Mouse (Mus musculus) forebrain, embryonic 16.5 days (tissue): ENCODE measurements around the gene Necab2. TPM values are rescaled to one million over a fixed set of nuclear protein-coding genes. Genes with fewer than 3 reads are reported as not detected.

ENCODE experiments used
- ATAC-seq: fragments of 200-750 bp; cut with Nextera tagmentation; 2 replicates; pipeline ENCODE4 v1.8.0; 2017; ENCODE audit warnings: mild to moderate bottlenecking, moderate library complexity
- H3K27ac ChIP-seq: fragments of 300-500 bp; sonication (generic); 2 replicates; pipeline ENCODE4 v1.5.1; 2014; ENCODE audit warnings: low read length, control low read depth
- H3K27me3 ChIP-seq: fragments of 300-500 bp; sonication (generic); replicated peaks from 2 replicates; pipeline ENCODE4 v1.6.1; 2014; ENCODE audit warnings: low read length; ENCODE audit not compliant: control insufficient read depth, insufficient read depth
- H3K36me3 ChIP-seq: fragments of 300-500 bp; sonication (generic); 2 replicates; pipeline ENCODE4 v1.6.1; 2014; ENCODE audit not compliant: control insufficient read depth, insufficient read depth
- H3K4me1 ChIP-seq: fragments of 300-500 bp; sonication (generic); replicated peaks from 2 replicates; pipeline ENCODE4 v1.6.1; 2014; ENCODE audit warnings: low read length; ENCODE audit not compliant: control insufficient read depth, insufficient read depth
- H3K4me2 ChIP-seq: fragments of 300-500 bp; sonication (generic); 2 replicates; pipeline ENCODE4 v1.6.1; 2014; ENCODE audit warnings: mild to moderate bottlenecking, low read length, control low read depth
- H3K4me3 ChIP-seq: fragments of 300-500 bp; sonication (generic); replicated peaks from 2 replicates; pipeline ENCODE4 v1.5.1; 2014; ENCODE audit warnings: mild to moderate bottlenecking, low read length, control low read depth
- H3K9ac ChIP-seq: fragments of 300-500 bp; sonication (generic); replicated peaks from 2 replicates; pipeline ENCODE4 v1.6.1; 2014; ENCODE audit warnings: low read depth, low read length, control low read depth
- H3K9me3 ChIP-seq: fragments of 300-500 bp; sonication (generic); 2 replicates; pipeline ENCODE4 v1.6.1; 2016; ENCODE audit warnings: low read length; ENCODE audit not compliant: control insufficient read depth
- WGBS: fragments of 180-500 bp; shearing (Covaris S2); extraction: QIAGEN DNeasy Blood & Tissue Kit; methylation state at CpG from one replicate; pipeline ENCODE4 v1.1.7; 2014; 5-methylcytosine and 5-hydroxymethylcytosine counted together
- polyA plus RNA-seq: library from polyadenylated mRNA; unstranded; fragments of >200 nt; fragmentation: Nextera tagmentation; extraction: Ambion mirVana; gene quantifications from 2 replicates; pipeline ENCODE4 v1.2.1, GENCODE M21; 2015

The Necab2 gene
- polyA plus RNA-seq, 1 experiment from 2014 or later = 28.9 TPM

DNA sequence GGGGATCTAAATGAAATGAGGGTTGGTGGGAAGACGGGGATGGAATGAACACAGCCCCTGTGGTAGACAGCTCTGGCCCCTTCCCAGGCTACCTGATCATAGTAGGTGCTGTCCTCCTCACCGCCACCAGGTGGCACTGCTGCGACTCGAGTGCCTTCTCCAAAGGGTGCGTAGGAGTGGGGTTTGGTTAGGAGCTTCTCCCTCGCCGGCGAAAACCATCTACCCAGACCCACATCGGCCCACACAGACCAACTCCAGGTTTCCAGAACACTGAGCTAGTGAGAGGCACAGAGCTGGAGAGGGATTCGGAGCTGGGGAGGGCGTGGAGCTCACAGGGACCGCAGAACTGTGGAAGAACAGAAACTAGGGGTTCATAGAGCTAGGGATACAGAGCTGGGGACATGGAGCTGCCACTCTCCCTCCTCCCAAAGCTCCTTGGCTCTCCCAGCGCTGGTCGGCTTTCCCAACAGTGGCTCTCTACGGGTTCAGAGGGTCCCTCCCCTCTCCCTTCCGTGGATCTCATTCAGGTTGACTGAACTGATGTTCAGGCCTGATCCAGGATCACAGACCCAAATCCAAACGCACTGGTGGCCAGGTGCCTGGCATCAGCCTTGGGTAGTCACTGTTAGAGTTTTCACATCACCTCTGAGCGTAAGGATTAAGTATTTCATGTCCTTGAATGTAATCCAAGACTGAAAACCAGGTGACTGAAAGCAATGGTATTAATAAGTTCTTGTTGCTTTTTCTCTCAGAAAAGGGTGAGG is 33.6 kb upstream of the Necab2 start:
- H3K9ac ChIP-seq = peak overlapping the region; percentile 46
- peaks cover 9% of the 10 kb centered on the region for H3K36me3 ChIP-seq
- 0 out of 2 replicates have a peak, but pooled peaks cover 2% of the 10 kb centered on the region for H3K27me3 ChIP-seq
- H3K4me2 ChIP-seq = peak overlapping the region; percentile 44
- no peak overlapping the region for H3K4me3 ChIP-seq
- ATAC-seq = peak; percentile 87
- no peak overlapping the region for H3K27ac ChIP-seq
- 9% methylated on average over 18 of the region's 18 CpGs for WGBS
- no peaks in the 10 kb centered on the region for H3K9me3 ChIP-seq
- H3K4me1 ChIP-seq = peaks cover 3% of the 10 kb centered on the region; the same call in 1 of the 2 replicates

DNA sequence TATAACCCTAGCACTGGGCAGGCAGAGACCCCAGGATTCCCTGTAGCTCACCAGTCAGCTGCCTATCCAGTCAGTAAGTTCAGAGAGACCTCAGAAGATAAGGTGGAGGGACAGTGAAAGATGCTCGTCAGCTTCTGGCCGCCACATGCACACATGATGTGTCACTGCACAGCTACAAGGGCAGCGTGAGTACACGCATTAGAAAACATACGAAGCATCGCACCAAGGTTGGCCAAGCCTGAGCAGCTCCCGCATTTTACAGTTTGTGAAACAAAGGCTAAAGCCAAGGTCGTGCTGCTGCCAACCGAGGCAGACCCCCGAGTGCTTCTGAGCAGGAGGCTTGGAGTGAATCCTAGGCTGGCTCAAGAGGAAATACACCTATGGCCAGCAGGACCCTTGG is 32.9 kb upstream of the Necab2 start:
- Histone ChIP-seq H3K36me3 (peaks cover 6% of the 10 kb centered on the region), H3K27me3 (0 out of 2 replicates have a peak, but pooled peaks cover 2% of the 10 kb centered on the region), H3K4me3 (no peak overlapping the region), H3K27ac (no peak overlapping the region), H3K9ac (no peak overlapping the region), H3K4me2 (no peak overlapping the region), H3K9me3 (no peaks in the 10 kb centered on the region), H3K4me1 (peaks cover 3% of the 10 kb centered on the region; the same call in 1 of the 2 replicates)
- 85% methylated on average over 10 of the region's 10 CpGs for WGBS
- ATAC-seq = no peak

DNA sequence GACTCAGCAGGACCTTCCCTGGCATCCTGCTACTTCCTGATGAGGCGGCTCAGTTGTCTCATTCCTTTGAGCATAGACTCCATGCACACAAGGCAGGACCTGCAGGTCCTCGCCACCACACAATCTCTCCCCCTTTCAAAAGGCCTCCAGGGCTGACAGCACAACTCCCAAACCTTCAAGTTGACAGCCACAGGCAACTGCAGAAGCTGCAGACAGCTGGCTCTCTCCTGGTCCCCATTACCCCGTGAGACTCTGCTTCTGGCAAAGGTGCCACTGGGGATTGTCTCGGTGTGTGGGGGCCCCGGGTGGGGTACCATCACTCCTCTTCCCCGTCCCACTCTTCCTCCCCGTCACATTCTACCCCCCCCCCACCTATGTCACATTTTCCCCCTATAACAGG is 26.2 kb upstream of the Necab2 start:
- no peak overlapping the region for H3K4me2 ChIP-seq
- H3K27ac ChIP-seq = no peak overlapping the region
- no peaks in the 10 kb centered on the region for H3K36me3 ChIP-seq
- ATAC-seq = no peak
- no peak overlapping the region for H3K4me3 ChIP-seq
- H3K9ac ChIP-seq = no peak overlapping the region
- H3K4me1 ChIP-seq = peaks cover 8% of the 10 kb centered on the region
- no peaks in the 10 kb centered on the region for H3K9me3 ChIP-seq
- no peaks in the 10 kb centered on the region for H3K27me3 ChIP-seq
- WGBS = 79% methylated on average over 7 of the region's 7 CpGs

DNA sequence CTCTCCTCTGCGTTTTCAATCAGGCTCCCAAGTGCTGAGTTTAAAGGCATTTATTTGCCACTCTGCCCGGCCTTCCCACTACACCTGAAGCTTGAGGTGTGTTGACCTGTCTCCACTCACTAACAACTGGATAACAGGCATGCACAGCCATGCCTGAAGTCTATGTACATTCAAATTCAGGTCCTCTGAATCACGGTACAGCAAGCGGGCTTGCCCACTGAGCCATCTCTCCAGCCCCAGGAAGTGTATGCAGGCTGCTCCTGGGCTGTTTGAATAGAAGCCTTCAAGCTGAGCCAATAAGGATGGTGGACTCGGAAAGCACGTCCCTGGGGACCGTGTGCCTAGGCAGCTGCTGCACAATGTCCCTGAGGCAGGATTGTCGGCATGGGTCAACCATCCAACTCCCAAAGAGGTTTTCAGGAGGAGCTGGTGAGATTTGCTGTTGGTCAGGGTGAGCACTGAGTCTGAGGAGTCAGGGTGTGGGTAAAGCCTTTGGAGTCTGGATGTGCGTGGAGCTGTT is 24.9 kb upstream of the Necab2 start:
- no peaks in the 10 kb centered on the region for H3K27me3 ChIP-seq
- no peak for ATAC-seq
- H3K9ac ChIP-seq = no peak overlapping the region
- H3K4me1 ChIP-seq = peaks cover 8% of the 10 kb centered on the region
- H3K36me3 ChIP-seq = no peaks in the 10 kb centered on the region
- no peak overlapping the region for H3K4me2 ChIP-seq
- H3K4me3 ChIP-seq = no peak overlapping the region
- H3K27ac ChIP-seq = no peak overlapping the region
- WGBS = 62% methylated on average over 9 of the region's 9 CpGs
- no peaks in the 10 kb centered on the region for H3K9me3 ChIP-seq

DNA sequence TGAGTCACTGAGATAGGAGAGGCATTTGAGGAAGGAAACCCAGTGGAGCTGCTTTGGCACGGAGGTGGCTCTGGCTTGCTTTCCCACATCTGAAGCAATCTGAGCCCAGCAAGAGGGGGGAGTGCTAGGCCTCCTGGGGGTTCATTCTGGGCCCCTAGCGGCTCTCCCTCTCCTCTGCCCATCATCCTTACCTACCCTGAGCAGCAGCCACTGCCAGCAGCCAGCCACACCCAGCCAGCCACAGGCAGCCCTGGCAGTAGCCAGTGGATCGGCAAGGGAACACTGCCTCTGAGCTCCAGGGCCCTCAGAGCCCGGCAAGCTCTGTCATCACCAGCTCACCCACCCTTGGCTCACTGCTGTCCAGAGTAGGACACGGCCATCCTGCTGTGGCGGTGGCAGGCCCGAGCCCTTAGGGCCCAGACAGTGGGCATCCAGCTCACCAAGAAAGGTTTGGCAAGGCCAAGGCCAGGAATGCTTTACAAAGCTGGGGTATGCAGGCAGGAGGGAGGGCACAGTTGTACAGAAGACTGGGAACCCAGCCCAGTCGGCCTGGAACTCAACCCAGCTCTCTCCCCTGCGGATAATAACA is 24.3 kb upstream of the Necab2 start:
- peaks cover 8% of the 10 kb centered on the region for H3K4me1 ChIP-seq
- 47% methylated on average over 9 of the region's 9 CpGs for WGBS
- H3K27ac ChIP-seq = no peak overlapping the region

DNA sequence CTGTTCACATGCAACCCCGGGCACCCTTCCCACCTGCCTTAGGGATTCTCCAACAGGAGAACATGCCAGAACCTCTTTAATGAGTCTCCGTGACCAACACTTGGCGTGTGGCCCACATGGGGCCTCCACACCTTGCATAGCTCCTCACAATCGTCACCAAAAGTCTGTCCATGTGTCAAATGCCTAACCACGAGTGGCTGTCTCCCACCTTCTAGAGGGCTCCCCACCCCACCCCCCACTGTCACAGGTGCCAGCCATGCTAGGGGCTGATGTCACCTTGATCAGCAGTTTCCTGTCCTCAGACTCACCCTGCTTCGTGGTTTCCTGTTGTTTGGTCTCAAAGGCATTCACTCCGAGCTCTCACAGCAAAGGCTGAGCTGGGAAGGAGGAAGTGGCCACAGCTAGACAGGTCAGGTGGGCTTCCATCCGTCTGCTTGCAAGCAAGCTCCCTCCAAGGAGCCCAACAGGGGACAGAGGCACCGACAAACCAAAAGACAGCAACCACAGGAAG is 22.8 kb upstream of the Necab2 start:
- peaks cover 8% of the 10 kb centered on the region for H3K4me1 ChIP-seq
- no peak overlapping the region for H3K4me3 ChIP-seq
- no peaks in the 10 kb centered on the region for H3K9me3 ChIP-seq
- no peak overlapping the region for H3K9ac ChIP-seq
- H3K36me3 ChIP-seq = no peaks in the 10 kb centered on the region
- no peak overlapping the region for H3K27ac ChIP-seq
- WGBS = 64% methylated on average over 9 of the region's 9 CpGs
- ATAC-seq = no peak
- H3K4me2 ChIP-seq = no peak overlapping the region
- H3K27me3 ChIP-seq = no peaks in the 10 kb centered on the region

More for the DNA sequence above, 24.3 kb upstream of the Necab2 start:
- Histone ChIP-seq H3K9me3 (no peaks in the 10 kb centered on the region), H3K4me2 (no peak overlapping the region), H3K4me3 (no peak overlapping the region), H3K9ac (no peak overlapping the region), H3K27me3 (no peaks in the 10 kb centered on the region), H3K36me3 (no peaks in the 10 kb centered on the region)
- ATAC-seq = peak; percentile 33; the same call in 1 of the 2 replicates

DNA sequence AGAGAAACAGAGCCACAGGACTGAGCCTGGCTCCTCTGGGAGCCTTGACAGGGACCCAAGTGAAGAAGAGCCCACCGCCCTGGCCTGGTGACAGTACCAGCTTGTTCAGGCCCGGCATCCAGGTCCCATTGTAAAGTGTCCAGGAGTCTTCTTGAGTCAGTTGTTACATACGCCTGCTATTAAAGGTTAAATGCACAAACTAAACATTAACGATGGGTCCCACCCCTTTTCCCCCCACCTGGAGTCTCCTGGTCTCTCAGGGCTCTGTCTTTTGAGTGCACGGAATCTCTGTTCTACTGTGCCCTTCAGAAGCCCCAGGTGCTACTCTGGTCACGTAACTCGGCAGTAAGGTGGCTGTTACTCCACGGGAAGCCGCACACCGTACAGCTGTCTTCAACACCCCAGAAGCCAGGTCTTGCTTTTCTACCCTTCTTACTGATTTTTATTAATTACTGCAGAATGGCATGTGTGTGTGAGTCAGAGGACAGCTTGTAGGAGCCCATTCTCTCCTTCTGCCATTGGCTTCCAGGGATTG is 22.3 kb upstream of the Necab2 start:
- no peak for ATAC-seq
- Histone ChIP-seq H3K9ac (no peak overlapping the region), H3K9me3 (no peaks in the 10 kb centered on the region), H3K4me1 (peaks cover 8% of the 10 kb centered on the region), H3K4me3 (no peak overlapping the region), H3K4me2 (no peak overlapping the region), H3K27me3 (no peaks in the 10 kb centered on the region), H3K36me3 (no peaks in the 10 kb centered on the region), H3K27ac (0 out of 2 replicates have a peak overlapping the region, but pooled peaks have one; percentile 11)
- 81% methylated on average over 10 of the region's 10 CpGs for WGBS

DNA sequence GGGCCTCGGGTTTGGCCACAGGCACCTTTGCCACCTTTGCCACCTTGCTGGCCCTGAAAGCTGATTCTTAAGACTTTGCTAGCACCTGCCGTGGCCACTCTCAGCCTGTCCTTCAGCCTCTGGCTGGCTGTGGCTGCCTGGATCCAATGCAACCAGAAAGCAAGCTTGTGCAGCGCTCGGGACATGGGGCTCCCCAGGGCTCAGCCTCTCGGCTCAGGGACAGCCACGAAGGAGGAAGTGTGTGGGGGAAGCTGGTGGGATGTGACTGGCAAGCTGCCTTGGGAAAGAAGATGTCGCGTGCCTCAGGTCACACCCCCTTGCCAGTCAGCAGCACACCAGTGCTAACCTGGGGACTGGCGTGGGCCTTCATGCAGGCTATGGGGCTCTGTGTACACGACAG is 21.8 kb upstream of the Necab2 start:
- WGBS = 80% methylated on average over 10 of the region's 10 CpGs
- H3K9ac ChIP-seq = no peak overlapping the region
- H3K4me1 ChIP-seq = peaks cover 8% of the 10 kb centered on the region
- H3K27ac ChIP-seq = no peak overlapping the region
- ATAC-seq = no peak
- no peaks in the 10 kb centered on the region for H3K36me3 ChIP-seq
- no peak overlapping the region for H3K4me3 ChIP-seq
- H3K4me2 ChIP-seq = no peak overlapping the region
- no peaks in the 10 kb centered on the region for H3K27me3 ChIP-seq
- H3K9me3 ChIP-seq = no peaks in the 10 kb centered on the region

DNA sequence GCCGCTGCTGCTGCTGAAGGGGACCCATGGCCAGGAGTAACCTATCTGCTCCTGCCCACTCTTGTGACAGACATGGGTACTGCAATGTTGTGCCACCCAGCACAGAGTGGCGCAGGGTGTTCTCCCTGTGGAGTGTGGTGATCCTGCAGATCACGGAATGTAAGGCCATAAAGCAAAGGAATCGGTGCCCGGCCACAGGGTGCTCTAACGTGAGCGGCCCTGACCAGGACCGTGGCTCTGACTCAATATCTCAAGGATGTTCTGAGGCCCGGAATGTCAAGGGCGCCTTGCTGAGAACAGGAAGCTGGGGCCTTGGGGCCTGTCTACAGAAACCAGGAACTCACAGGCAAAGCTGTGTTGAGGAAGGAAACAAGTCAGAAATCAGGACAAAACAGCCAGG is 21.0 kb upstream of the Necab2 start:
- Histone ChIP-seq H3K27ac (no peak overlapping the region; the same call in 1 of the 2 replicates), H3K27me3 (no peaks in the 10 kb centered on the region)

More for the DNA sequence above, 21.0 kb upstream of the Necab2 start:
- no peak overlapping the region for H3K4me2 ChIP-seq
- ATAC-seq = no peak
- H3K9ac ChIP-seq = no peak overlapping the region
- no peak overlapping the region for H3K4me3 ChIP-seq
- no peaks in the 10 kb centered on the region for H3K9me3 ChIP-seq
- peaks cover 8% of the 10 kb centered on the region for H3K4me1 ChIP-seq
- WGBS = 92% methylated on average over 10 of the region's 10 CpGs
- no peaks in the 10 kb centered on the region for H3K36me3 ChIP-seq
